Mouse (Mus musculus) layer of hippocampus, postnatal 14 days (tissue): ENCODE results near the gene Dand5. TPM values are rescaled to one million over a fixed set of nuclear protein-coding genes. Genes with fewer than 3 reads are reported as not detected.
A peak's percentile ranks its signal among the peaks of the same experiment; 100 is the strongest.

Experiments
- DNase-seq, 2 experiments: peaks; one replicate each; pipeline ENCODE4 v3.0.0; 2021 to 2022; ENCODE audit warnings: low spot score in 2 of 2, mixed read lengths in 1 of 2
- microRNA-seq, 2 experiments: library from miRNA; unstranded; fragments of <30 nt; microRNA quantifications; one replicate each; pipeline ENCODE4 v1.2.0; 2021
- total RNA-seq, 2 experiments: library from RNA; stranded (reverse); gene quantifications; 2 replicates each; pipeline ENCODE4 v1.2.3; 2021

The Dand5 gene
- total RNA-seq, 2 experiments from 2014 or later, result 7.4 to 8.6 TPM

DNA sequence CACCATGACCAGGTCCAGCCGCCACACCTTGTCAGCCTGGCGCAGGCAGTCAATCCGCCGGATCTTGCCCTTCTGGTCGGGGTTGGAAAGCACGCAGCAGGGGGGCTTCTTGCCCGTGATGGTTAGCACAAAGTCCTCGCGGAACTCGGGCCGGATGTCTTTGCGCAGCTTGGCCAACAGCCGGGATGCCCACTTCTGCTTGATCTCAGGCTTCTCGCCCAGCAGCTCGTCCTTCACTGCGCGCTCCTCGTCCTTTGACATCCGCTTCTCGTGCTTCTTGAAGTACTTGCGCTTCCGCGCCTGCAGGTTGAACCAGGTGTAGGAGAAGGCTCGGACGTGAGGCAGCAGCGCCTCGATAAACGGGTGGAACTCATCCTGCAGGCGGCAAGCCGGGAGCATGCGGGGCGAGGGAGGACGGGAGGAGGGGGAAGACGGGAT lies 50.7 kb downstream of the Dand5 start:
- DNase-seq, result peak in 1 of 2 experiments; percentile 44

DNA sequence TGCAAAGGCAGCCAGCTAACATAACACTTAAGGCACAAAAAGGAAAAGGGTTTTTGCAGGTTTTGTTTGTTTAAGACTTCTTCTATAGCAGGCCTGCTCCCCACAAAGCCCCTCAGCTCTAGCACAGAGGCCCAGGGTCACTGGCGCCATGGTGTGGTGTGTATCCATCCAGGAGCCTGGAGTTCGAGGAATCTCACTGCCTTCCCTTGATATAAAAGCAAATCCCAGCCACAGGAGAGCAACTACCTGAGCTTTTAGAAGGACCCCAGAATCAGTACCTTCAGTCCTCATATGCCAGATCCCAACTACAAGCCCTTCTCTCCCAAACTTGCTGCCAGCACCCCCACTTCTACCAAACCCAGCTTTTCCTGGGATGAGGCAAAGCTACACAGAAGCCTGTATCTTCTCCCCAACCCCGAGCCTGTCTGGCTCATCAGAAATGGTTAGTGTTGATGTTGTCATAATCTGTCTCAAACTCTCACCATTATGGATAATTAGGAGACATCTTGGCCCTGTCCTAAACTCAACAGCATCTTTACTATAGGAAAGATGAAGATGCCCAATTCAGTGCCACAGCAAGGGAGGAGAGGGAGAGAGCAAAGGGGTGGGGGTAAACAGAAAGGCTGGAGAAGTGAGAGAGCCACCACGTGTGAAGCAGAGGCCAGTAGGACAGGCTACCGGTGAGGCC lies 51.5 kb downstream of the Dand5 start:
- DNase-seq, result no peak

DNA sequence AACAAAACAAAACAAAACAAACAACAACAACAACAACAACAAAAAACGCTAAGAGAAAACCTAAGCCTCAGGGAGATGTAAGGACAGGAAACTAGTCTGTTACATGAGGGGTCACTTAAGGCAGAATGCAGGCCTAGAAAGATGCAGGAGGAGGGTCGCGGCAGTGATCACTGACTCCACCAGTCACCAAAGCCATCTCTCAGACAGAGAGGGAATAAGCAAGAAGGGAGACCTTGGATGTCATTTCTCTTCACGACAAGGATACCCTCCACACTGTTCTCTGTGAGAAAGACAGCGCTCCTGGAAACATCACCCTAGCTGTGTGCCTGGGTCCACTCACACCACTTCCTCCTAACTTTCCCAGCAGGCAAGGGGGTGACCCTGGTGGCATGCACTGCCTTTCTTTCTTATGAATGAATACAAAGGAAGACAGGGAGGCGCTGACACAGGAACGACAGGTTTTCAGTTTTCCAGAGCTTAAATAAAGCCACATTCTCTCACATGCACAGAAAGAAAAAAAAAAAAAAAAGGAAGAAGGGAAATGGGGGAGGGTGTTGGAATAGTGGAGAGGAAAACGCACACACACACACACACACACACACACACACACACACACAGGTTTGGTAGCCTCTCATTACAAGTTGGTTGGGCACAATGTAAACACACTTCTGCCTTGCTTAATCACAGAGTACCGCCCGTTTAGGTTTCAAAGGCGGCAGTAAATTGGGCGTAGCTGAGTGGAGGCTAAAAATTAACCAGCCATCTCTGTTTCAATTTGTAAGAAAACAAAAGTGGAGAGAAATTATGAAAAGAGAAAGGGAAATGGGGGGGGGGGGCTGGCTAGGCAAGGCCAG lies 52.3 kb downstream of the Dand5 start:
- no peak for DNase-seq

GRCm38 (mm10) chr8:84769324-84769723 lies 53.3 kb downstream of the Dand5 start:
- DNase-seq, result no peak

GRCm38 (mm10) chr8:84768343-84769095 lies 54.1 kb downstream of the Dand5 start:
- no peak for DNase-seq

GRCm38 (mm10) chr8:84767221-84767620 lies 55.4 kb downstream of the Dand5 start:
- DNase-seq, result no peak

DNA sequence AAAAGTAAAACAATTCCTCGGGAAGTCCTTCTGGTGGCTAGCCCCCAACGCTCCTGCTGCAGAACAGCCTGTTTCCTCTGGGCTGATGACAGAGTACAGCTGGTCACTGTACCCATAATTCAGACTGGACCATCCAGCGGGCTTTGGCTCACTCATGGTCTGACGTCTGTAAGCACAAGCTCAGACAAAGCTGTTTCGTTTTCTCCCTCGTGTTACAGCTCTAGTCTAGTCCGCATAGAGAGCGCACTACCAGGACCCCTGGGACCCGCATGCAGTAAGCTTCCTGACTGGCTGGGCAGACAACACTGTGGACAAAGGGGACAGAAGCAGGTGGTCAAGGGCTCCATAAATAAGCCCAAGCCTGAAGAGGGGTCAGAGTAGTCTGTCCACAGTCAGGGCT lies 56.2 kb downstream of the Dand5 start:
- DNase-seq, result no peak

- no peak for DNase-seq
Measured at GRCm38 (mm10) chr8:84765629-84766028, 57.0 kb downstream of the Dand5 start.

Small RNA genes lying within 50 kb of the gene (microRNA-seq; reads per million reads assigned to microRNA genes)
- gene Mir7069, result 6.5 to 16.1 reads per million in 2 experiments

Other genes with a start within 250 kb of the Dand5 start
- gene Ier2, start 160.0 kb downstream of the Dand5 start, total RNA-seq, result 10 to 100 TPM in 1 of 2 experiments, 1 to 10 TPM in 1; 9.5 to 12.5 TPM
- 10 to 100 TPM; 82.9 to 97.3 TPM for gene Trmt1, start 136.5 kb downstream of the Dand5 start, total RNA-seq
- gene Nacc1, start 135.0 kb downstream of the Dand5 start, total RNA-seq, result 10 to 100 TPM; 84.0 to 85.6 TPM
- 1 to 10 TPM; 3.4 to 4.2 TPM for gene Lyl1, start 121.4 kb downstream of the Dand5 start, total RNA-seq
- gene G430095P16Rik, start 99.8 kb downstream of the Dand5 start, total RNA-seq, result not detected
- 100 to 1,000 TPM; 519 to 562 TPM for gene Nfix, start 22.5 kb downstream of the Dand5 start, total RNA-seq
- 10 to 100 TPM; 19.4 to 20.4 TPM for gene Gadd45gip1, start 8.7 kb upstream of the Dand5 start, total RNA-seq
- gene Rad23a, start 17.8 kb upstream of the Dand5 start, total RNA-seq, result 10 to 100 TPM; 59.4 to 64.8 TPM
- gene Calr, start 24.1 kb upstream of the Dand5 start, total RNA-seq, result 100 to 1,000 TPM; 453 to 590 TPM
- 10 to 100 TPM; 55.3 to 58.4 TPM for gene Farsa, start 34.2 kb upstream of the Dand5 start, total RNA-seq
- 10 to 100 TPM; 21.4 to 24.5 TPM for gene Syce2, start 49.3 kb upstream of the Dand5 start, total RNA-seq
- gene Gcdh, start 71.1 kb upstream of the Dand5 start, total RNA-seq, result 10 to 100 TPM; 35.0 to 35.6 TPM
- not detected for gene Klf1, start 79.1 kb upstream of the Dand5 start, total RNA-seq
- gene Dnase2a, start 85.7 kb upstream of the Dand5 start, total RNA-seq, result 1 to 10 TPM; 4.0 TPM
- gene Mast1, start 114.5 kb upstream of the Dand5 start, total RNA-seq, result 100 to 1,000 TPM; 127 to 140 TPM
- 1 to 10 TPM; 1.5 to 1.8 TPM for gene Rtbdn, start 124.2 kb upstream of the Dand5 start, total RNA-seq
- not detected for gene Gm49661, start 146.6 kb upstream of the Dand5 start, total RNA-seq
- 100 to 1,000 TPM; 417 to 431 TPM for gene Prdx2, start 146.8 kb upstream of the Dand5 start, total RNA-seq
- gene Rnaseh2a, start 146.9 kb upstream of the Dand5 start, total RNA-seq, result 10 to 100 TPM; 34.3 to 34.4 TPM
- gene Junb, start 155.9 kb upstream of the Dand5 start, total RNA-seq, result 10 to 100 TPM; 45.5 to 54.7 TPM
- gene Hook2, start 167.8 kb upstream of the Dand5 start, total RNA-seq, result 1 to 10 TPM; 7.6 to 9.0 TPM
- gene Best2, start 191.7 kb upstream of the Dand5 start, total RNA-seq, result not detected
- 100 to 1,000 TPM; 108 to 115 TPM for gene Asna1, start 202.5 kb upstream of the Dand5 start, total RNA-seq
- gene Trir, start 204.0 kb upstream of the Dand5 start, total RNA-seq, result 100 to 1,000 TPM; 136 to 150 TPM
- 100 to 1,000 TPM; 150 to 152 TPM for gene Tnpo2, start 214.1 kb upstream of the Dand5 start, total RNA-seq
- 10 to 100 TPM; 36.2 to 41.4 TPM for gene Fbxw9, start 237.2 kb upstream of the Dand5 start, total RNA-seq
- gene Gm5741, start 245.2 kb upstream of the Dand5 start, total RNA-seq, result not detected
- gene Dhps, start 248.9 kb upstream of the Dand5 start, total RNA-seq, result 10 to 100 TPM; 63.8 to 67.4 TPM